Mouse (Mus musculus): ENCODE results near the gene Ocm.

Ocm gene

DNA sequence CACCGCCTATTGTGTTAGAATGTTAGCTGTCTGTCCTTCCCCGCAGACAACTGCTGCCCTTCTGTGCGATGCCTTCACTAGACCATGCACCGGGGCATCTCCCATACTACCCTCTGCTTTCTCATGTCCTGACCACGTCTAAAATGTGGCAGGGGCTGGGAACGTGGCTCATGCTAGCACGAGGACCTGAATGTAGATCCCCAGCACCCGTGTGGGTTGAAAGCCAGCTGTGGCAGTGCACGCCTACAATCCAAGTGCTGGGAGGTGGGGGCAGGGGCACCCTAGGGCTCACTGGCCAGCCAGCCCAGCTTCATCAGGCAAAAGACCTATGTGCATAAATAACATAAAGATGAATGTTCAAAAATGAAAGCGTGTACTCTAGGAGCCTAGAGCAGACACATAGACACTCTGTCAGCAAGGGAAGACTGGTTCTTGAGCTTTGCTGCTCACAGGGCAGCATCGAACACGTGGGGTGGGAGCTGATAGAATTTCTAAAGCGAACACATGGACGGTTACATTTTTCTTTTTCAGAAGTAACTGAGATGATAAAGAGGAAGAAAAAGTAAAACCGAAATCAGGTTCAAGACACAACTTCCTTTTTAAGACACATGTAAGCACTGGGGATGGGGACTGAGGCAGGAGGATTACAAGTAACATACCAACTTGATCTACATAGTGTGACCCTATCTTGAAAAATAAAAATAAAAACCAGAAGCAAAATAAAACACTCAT, 23.8 kb downstream of the Ocm start:
- DNase-seq (ENCODE audit: low spot score in 2 of 2), result no peak

DNA sequence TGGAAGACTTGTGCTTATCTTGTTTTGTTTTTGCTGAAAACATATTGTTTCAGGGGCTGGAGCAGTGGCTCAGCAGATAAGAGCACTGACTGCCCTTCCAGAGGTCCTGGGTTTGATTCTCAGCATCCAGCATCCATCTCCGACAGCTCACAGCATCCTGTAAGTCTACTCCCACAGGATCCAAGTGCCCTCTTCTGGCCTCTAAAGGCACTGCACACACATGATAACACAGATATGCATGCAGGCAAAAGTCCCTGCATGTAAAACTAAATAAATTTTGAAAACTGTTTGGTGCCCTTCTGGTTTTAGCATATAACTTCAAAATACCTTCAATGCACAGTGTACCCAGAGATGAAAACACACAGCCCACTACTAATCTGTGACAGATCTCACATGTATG, 27.1 kb downstream of the Ocm start:
- DNase-seq (ENCODE audit: low spot score in 2 of 2), result no peak

DNA sequence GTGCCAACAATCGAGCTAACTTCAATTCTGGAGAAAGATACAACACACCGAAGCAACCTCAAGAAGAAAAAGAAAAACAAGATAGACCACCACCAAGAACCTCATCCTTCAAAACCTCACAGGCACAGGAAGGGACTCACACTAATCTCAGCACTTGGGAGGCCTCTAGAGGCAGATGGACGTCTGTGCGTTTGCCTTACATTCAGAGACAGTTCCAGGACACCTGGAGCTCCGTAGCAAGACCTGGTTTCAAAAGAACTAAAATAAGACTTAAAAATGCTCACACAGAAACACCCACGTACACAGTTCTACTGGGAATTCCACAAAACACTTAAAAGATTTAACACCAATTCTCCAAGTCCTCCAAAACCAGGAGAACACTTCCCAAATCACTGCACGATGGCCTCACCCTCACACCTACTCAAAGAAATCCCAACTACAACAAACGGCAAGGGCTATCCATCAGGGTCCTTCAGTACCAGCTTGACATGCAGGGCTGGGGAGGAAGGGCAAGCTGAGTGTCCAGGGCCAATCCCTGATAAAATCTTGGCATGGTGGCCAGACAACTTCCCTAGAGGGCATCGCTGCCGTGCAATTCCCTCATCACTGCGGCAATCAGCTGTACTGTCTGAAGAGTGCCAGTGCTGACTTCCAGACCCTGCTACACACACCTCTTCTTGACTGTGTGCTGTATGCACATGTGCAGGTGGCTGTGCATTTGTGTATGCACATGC, 31.7 kb downstream of the Ocm start:
- DNase-seq (ENCODE audit: low spot score in 2 of 2), result no peak

DNA sequence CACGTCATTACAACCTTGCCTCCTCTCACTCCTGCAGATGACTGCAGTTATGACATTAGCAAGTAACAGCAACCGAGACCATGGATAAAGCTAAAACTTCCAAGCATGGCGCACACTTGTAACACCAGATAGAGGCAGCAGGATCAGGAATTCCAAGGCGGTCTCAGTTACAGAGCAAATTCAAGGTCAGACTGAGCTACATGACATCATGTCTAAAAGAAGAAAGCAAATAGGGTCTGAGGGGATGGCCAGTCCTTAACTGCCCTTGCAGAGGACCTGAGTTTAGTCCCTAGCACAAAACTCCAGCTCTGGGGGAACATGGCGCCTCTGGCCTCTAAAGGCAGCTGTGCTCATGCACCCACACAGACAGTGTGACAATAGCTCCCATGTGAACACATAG, 32.6 kb downstream of the Ocm start:
- no peak for DNase-seq (ENCODE audit: low spot score in 2 of 2)

DNA sequence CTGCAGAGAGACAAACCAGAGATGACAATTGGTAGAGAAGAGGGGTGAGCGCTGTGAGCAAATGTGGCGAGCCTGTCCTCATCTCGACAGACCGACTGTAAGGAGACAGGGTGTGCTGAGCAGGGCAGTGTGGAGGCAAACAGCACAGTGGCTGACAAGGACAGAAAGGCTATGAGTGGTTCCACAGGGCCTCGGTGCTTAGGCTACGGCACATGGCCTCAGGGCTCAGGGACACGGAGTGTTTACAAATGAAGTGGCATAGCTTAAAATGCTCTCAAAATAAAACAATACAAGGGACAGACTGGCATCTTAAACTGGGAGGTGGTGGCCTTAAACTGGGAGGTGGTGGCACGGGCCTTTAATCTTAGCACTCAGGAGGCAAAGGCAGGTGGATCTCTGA, 33.2 kb downstream of the Ocm start:
- DNase-seq (ENCODE audit: low spot score in 2 of 2), result no peak

DNA sequence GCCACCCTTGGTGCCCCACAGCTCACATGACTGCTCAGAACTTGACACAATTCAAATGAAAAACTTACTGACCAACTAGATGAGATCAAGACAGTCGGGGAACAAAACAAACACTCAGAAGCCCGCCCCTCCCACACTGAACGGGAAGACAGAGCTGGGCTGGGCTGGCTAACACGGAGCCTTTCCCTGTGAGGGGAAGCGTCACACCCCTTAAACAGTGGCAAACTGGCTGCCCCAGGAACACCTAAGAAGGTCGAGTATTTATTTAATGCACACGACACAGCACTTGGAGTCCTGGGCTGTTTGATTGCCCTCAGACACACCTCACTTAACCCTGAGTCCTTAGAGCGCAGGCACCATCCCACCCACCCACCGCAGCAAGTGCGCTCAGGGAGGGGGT, 33.8 kb downstream of the Ocm start:
- no peak for DNase-seq (ENCODE audit: low spot score in 2 of 2)

DNA sequence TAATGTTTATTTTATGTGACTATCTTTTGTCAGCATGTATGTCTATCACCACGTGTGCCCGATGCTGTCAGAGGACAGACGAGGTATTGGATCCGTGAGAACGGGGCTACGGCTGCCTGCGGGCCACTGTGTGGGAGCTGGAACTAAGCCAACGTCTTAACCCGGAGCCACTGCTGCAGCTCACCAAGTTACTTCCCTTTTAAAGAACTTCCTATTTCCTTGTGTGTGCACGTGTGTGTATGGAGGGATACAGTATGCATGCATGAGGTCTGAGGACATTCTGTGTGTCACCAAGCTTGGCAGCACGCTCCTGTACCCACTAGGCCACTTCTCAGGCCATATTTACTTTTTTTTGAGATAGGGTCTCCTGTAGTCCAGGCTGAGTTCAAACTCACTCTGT, 36.4 kb downstream of the Ocm start:
- no peak for DNase-seq (ENCODE audit: low spot score in 2 of 2)

DNA sequence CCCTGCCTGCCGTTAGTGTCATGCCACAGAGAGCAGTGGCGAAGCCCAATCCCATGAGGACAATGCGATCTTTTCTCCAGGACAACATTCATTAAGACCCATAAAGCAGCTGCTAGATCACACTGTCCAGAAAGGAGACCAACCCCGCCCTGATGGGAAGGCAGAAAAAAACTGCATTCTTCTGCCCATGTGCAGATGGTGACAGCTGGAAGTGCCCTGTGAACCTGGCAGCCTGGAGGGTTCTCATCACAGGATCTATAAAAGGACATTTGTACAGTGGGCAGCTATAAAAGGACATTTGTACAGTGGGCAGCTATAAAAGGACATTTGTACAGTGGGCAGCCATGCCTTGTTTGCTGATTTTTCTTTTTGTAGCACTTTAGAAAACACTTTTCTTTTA, 37.4 kb downstream of the Ocm start:
- no peak for DNase-seq (ENCODE audit: low spot score in 2 of 2)

DNA sequence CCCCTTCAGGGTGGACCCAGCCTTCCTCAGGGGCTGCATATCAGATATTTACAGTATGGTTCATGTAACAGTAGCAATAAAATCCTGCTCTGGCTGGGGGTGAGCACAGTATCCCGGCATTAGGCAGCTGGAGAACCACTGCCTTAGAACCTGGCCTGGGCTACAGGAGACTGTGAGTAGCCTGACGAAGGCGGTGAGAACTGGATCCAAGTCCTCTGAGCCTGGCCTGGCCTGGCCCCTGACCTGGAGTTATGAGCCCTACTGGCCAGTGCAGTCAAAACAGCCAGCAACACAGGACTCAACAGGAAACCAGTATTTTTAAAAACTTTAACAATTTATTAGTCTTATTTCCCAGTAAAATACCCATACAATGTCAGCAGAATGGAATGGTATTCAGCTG, 38.9 kb downstream of the Ocm start:
- DNase-seq (ENCODE audit: low spot score in 2 of 2), result no peak

DNA sequence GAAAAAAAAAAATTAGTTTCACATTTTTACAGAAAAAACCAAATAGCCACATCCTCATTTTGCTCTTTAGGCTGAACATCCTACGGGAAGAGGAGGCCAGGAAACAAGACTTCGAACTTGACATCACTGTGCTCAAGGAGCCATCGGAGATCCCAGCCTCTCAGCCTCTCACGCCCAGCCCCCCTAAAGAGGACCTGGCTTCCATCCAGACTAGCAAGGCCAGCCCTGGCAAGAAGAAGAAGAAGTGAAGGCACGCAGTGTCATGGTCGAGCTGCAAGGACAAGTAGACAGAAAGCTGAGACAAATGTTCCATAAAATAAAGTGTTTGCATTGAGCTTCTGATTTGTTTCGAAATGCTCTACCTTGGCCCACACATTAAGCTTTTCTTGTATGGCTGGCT, 41.1 kb downstream of the Ocm start:
- DNase-seq (ENCODE audit: low spot score in 2 of 2), result no peak

DNA sequence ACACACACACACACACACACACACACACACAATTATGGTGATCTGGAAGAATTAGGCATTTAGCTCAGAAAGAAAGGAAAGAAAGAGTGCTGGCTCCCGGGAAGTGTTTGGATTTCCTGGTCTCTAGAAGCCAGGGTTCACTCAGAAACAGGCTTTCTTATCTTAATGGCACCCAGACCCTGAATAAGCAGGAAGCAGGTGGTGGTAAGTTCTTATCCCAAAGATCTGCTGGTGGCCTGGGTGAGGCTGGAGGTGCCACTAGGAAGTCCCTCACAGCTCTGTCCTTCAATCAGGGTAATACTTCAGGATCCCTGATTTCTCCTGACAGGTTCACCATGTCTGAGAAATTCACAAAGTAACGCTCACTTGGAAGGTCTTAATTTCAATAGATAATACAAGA, 44.1 kb downstream of the Ocm start:
- no peak for DNase-seq (ENCODE audit: low spot score in 2 of 2)

DNA sequence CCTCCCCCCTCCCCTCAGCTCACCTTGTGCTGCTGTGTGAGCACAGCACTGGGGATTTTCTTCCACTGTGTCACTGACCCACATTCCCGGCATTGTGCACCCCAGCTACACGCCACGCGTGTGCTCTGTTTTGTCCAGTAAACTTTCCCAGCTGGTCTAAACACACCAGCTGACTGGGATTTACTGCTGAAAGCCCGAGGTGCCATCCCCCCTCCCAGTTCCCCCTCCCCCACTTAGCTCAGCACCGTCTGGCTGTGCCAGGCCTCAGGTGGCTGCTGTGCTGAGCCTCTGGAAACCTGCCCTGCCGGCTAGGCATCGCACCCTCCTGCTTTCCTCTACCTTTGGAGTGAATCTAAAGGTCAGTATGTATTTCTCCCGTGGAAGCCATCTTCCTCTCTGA, 45.6 kb downstream of the Ocm start:
- no peak for DNase-seq (ENCODE audit: low spot score in 2 of 2)

DNA sequence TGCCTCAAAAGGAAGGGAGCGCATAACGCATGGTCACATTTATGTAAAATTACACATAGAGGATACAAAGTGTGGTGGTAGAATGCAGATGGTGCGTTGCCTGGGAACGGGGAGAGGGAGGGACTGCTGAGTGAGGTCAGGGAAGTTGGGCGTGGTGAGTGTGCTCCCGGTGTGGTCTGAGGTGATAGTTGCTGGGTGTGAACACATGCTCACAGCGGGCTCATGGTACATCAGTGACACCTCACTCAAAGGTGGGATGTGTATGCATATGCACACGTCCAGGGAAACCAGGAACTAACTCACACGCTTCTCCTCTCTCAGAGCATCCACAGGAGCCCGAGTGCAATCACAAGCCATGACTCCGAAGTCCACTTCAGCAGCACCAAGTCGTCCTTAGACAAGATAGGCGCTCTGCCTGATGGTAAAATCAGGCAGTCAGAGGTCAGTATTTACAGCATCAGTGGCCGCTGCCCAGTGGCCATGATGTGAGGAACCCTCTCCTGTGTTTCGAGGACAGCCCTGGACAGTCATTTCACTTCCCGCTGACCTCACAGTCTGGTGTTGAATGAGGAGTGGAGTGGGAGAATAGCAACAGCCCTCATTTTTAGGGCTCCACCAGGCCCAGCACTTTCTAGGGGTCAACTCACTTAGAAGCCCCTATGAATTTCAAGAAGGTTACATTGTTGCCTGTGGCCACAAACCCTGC, 49.6 kb downstream of the Ocm start:
- no peak for DNase-seq (ENCODE audit: low spot score in 2 of 2)

DNA sequence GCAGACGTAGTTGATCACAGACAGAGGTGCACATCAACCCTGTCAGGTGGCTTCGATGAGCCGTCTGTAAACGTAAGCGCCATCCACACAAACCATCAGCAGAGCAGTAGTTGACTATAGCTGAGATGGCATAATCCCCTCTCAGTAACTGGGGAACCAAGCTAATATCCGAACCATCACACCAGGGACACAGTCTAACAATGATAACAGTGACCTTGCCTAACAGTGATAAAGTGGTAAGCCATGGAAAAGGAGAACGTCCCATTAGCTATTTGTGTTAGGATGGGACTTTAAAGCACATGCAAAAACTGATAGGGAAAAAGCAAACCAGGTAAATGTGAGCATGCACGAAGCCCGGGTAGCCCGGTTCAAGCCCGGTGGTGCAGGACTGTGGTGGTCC, 50.2 kb downstream of the Ocm start:
- DNase-seq (ENCODE audit: low spot score in 2 of 2), result no peak

DNA sequence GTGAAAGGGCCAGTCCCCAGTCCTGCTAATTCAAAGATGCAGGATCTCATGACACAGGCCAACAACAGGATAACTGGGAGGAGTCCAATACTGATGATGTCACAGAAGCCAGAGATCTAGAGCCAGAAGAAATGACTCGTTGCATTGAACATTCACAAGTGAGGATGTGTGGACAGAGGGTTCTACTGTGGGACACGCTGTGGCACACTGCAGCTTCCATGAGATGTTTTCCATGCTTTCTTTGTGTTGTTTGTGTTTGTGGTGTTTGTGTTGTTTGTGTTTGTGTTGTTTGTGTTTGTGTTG, 50.9 kb downstream of the Ocm start:
- DNase-seq (ENCODE audit: low spot score in 2 of 2), result no peak

DNA sequence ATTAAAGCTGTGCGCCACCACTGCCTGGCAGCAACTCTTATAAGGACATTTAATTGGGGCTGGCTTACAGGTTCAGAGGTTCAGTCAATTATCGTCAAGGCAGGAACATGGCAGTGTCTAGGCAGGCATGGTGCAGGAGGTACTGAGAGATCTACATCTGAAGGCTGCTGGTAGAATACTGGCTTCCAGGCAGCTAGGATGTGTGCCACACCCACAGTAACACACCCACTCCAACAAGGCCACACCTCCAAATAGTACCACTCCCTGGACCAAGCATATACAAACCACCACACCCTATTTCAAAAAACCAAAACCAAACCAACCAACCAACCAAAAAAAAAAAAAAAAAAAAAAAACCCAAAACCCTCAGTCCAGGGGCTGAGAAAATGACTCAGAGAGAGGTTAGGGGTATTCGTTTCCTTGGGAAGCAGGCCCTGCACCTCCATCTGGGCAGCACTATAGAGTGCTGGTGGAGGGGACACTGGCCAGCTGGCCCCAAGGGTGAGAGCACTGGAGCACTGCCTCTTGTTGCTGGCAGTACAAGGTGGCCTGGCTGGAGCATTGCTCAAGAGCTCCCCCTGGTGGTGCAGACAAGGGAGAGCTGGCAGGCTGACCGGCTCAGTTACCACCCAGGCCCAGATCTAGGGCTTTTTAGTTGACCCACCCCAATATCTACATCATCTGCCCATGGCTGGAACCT, 51.4 kb downstream of the Ocm start:
- peak in 1 of 2 experiments; percentile 18 for DNase-seq (ENCODE audit: low spot score in 2 of 2)

DNA sequence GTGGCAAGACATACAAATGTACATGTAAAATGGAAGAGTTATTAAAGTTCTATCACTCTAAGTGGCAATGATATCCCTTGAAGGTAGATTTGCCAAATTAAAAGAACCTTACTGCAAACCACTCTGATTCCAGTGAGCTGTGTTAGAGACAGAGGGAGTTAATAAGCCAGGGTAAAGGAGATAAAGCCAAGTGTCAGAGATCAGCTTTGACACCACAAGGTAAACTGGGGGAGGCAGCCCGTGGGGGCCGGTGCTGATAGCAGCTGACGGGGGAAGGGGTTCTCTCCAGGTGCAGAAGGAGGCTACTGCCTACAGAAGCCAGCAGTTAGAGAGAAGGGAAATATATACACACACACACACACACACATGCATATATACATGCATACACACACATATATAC, 53.8 kb downstream of the Ocm start:
- DNase-seq (ENCODE audit: low spot score in 2 of 2), result no peak

All from urinary bladder, adult 18-20 months (tissue).